Mouse (Mus musculus): ENCODE results near the gene Ugt1a2. TPM values are rescaled to one million over a fixed set of nuclear protein-coding genes. Genes with fewer than 3 reads are reported as not detected.

Gene Ugt1a2
- polyA plus RNA-seq, 1 experiment from 2014 or later, result 0.10 TPM

DNA sequence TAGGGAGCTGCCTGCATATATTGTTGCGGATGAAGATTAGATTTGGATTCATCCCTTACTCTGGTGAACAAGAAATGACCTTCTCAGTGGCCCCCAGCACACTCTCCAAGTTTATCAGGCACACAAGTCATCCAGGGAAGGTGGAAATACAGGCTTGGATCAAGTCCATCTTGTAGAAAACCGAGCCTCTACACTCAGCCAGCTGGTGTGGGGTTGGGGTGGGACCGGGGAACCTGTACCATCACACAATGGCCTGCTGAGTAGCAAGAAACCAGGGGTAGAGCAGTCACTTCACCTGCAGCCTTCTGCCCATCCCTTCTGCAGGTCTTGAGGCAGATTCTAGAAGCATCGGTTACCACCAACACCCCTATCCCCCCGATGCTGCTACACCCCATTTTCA is 34.2 kb downstream of the Ugt1a2 start:
- Histone ChIP-seq H3K36me3 (replicated peaks) (no peaks in the 10 kb centered on the region), H3K4me2 (no peak overlapping the region), H3K9ac (no peak overlapping the region), H3K9me3 (replicated peaks) (peaks cover 51% of the 10 kb centered on the region), H3K4me3 (replicated peaks) (no peak overlapping the region), H3K27me3 (no peaks in the 10 kb centered on the region), H3K4me1 (replicated peaks) (no peaks in the 10 kb centered on the region), H3K27ac (replicated peaks) (no peak overlapping the region)
- no peak for ATAC-seq (ENCODE audit: insufficient read depth)
- WGBS (ENCODE audit: insufficient replicate concordance), result 32% methylated on average over 5 of the region's 5 CpGs

DNA sequence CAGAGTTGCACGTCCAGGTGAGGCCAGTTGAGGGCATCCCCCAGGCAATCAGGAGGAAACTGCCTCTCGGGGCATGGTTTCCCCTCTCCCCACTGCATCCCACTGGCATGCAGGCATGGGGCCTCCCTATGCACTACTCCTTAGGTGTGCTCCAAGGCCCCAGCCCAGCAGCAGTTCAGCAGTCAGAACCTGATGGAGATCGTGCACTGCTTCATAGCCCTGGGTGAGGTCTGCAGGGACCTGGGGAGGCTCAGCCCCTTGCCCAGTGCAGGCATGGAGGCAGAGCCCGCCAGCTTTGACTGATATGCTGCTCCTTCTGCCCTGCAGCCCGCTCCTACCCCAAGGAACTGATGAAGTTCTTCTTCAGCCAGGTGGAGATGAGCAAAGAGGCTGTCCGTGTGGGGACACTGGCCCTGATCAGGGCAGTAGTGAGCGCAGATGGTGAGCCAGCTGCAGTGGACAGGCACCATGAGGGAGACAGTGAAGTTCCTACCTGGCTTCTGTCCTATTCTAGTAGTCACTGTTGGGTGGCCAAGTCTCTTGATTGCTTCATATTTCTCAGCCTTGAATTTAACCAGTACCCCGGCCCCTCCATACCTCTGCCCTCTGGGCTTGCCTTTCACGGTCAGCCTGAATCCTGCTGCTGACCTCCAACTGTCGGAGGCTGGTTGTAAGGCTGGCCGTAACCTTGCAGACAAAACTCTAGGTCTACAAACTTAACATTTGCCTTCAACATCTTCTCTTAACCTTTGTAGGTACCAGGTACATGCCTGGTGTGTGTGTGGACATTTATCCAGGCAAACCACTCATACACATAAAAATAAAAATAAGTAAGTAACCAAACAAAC is 34.9 kb downstream of the Ugt1a2 start:
- no peaks in the 10 kb centered on the region for H3K36me3 ChIP-seq (replicated peaks)
- H3K4me3 ChIP-seq (replicated peaks), result no peak overlapping the region
- peaks cover 49% of the 10 kb centered on the region for H3K9me3 ChIP-seq (replicated peaks)
- H3K4me2 ChIP-seq, result no peak overlapping the region
- H3K4me1 ChIP-seq (replicated peaks), result no peaks in the 10 kb centered on the region
- no peak overlapping the region for H3K27ac ChIP-seq (replicated peaks)
- H3K9ac ChIP-seq, result no peak overlapping the region
- no peaks in the 10 kb centered on the region for H3K27me3 ChIP-seq
- ATAC-seq (ENCODE audit: insufficient read depth), result no peak
- WGBS (ENCODE audit: insufficient replicate concordance), result 47% methylated on average over 11 of the region's 11 CpGs

DNA sequence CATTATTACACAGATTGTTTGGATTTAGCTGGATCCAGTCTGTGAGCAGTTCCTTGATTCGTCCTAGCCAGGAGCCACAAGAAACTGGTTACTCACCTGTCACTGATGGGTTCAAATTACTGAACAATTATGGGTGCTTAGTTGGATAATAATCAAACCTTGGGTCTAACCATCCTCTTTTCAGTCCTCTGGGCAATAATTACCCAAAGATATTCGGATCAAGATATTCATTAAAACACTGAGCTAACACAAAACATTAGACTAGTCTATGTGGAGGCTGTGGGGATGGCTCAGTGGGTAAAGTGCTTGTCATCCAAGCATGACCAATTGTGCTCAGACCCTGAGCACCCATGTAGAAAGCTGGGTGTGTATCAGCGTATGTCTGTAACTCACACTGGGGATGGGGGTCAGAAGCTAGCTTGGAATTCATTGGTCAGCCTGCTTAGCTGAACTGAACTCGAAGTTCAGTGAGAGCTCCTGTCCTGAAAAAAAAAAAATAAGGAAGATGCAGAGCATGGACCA is 35.6 kb downstream of the Ugt1a2 start:
- Histone ChIP-seq H3K4me2 (no peak overlapping the region), H3K9me3 (replicated peaks) (peaks cover 54% of the 10 kb centered on the region), H3K27ac (replicated peaks) (no peak overlapping the region), H3K9ac (no peak overlapping the region), H3K27me3 (no peaks in the 10 kb centered on the region), H3K36me3 (replicated peaks) (no peaks in the 10 kb centered on the region), H3K4me3 (replicated peaks) (no peak overlapping the region), H3K4me1 (replicated peaks) (no peaks in the 10 kb centered on the region)
- no peak for ATAC-seq (ENCODE audit: insufficient read depth)
- WGBS (ENCODE audit: insufficient replicate concordance), result 38% methylated on average over 4 of the region's 4 CpGs

DNA sequence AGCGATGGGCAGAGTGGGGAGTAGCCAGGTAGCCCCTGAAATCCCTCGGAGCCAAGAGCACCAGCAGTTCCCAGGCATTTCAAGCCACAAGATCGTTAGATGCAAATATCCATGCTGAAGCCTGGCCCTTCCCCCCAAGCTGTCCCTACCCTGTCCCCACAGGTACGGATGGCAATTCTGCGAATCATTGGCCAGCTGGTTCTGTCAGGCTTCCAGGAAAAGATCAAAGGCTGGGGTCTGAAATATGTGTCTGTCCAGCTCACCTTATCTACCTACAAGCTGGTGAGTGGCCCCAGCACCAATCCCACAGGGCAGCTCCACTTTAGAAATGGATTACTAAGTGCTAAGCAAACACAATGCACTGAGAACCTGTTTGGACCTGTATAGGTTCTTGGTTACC is 36.9 kb downstream of the Ugt1a2 start:
- H3K4me2 ChIP-seq, result no peak overlapping the region
- ATAC-seq (ENCODE audit: insufficient read depth), result no peak
- no peak overlapping the region for H3K4me3 ChIP-seq (replicated peaks)
- no peaks in the 10 kb centered on the region for H3K36me3 ChIP-seq (replicated peaks)
- WGBS (ENCODE audit: insufficient replicate concordance), result 59% methylated on average over 5 of the region's 5 CpGs
- H3K9me3 ChIP-seq (replicated peaks), result peaks cover 50% of the 10 kb centered on the region
- H3K27ac ChIP-seq (replicated peaks), result no peak overlapping the region
- H3K9ac ChIP-seq, result no peak overlapping the region
- H3K27me3 ChIP-seq, result no peaks in the 10 kb centered on the region
- no peaks in the 10 kb centered on the region for H3K4me1 ChIP-seq (replicated peaks)

DNA sequence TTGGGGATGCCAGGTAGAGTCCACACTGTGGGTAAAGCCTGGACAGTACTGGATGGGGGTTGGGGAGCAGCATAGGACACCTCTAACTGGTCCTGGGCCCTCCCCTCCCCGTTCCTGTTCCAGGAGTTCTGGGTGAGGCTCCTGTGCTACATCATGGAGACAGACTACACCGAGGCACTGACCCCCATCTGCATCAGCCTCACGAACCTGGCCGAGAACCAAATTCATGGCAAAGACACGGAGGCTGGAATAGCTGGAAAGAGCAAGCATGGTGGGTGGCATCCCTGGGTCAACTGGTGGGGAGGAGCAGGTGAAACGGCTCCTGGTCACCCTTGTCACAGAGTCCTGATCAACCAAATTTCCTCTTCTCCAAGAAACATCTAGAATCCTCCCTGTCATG is 38.4 kb downstream of the Ugt1a2 start:
- ATAC-seq (ENCODE audit: insufficient read depth), result no peak
- WGBS (ENCODE audit: insufficient replicate concordance), result 56% methylated on average over 6 of the region's 6 CpGs
- no peak overlapping the region for H3K4me2 ChIP-seq
- H3K9me3 ChIP-seq (replicated peaks), result peaks cover 42% of the 10 kb centered on the region
- no peaks in the 10 kb centered on the region for H3K27me3 ChIP-seq
- no peaks in the 10 kb centered on the region for H3K4me1 ChIP-seq (replicated peaks)
- H3K9ac ChIP-seq, result no peak overlapping the region
- no peaks in the 10 kb centered on the region for H3K36me3 ChIP-seq (replicated peaks)
- H3K4me3 ChIP-seq (replicated peaks), result no peak overlapping the region
- H3K27ac ChIP-seq (replicated peaks), result no peak overlapping the region

DNA sequence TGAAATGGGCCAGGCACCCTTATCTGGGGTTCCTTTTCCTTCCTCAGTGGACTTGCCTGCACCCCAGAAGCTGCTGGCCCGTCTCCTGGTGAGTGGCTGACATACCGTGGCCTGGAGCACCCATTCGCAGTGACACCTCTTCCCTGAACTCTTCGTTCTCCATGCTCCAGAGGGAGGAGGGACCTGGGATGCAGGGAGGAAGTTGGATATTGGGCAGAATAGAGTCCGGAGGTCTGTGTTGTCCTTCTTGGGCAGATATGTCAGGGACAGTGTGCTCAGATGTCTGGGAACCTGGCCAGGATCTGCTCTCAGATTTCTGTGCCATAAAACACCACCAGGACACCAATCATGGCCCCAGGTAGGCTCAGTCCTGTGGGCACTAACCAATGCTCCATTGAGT is 39.7 kb downstream of the Ugt1a2 start:
- Histone ChIP-seq H3K9ac (no peak overlapping the region), H3K27ac (replicated peaks) (no peak overlapping the region), H3K9me3 (replicated peaks) (peaks cover 49% of the 10 kb centered on the region), H3K4me1 (replicated peaks) (no peaks in the 10 kb centered on the region), H3K27me3 (no peaks in the 10 kb centered on the region), H3K4me2 (no peak overlapping the region), H3K36me3 (replicated peaks) (no peaks in the 10 kb centered on the region), H3K4me3 (replicated peaks) (no peak overlapping the region)
- ATAC-seq (ENCODE audit: insufficient read depth), result no peak
- 57% methylated on average over 5 of the region's 5 CpGs for WGBS (ENCODE audit: insufficient replicate concordance)

DNA sequence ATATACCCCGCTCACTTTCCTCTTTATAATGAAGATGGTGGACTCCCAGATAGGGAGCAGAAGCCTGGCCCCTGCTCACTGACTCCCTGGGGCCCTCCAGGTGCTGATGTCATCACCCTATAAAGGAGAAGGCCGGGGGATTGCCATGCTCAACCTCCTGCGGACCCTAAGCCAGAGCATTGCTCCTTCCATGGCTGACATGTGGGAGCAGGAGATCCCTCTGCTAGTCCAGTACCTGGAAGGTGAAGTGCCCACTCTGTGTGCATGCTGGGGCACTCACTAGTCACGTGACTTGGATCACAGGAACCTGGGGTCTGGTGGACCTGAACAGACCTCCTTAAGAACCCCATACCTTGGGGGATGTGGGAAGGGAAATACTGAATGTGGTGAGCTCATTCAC is 40.2 kb downstream of the Ugt1a2 start:
- Histone ChIP-seq H3K36me3 (replicated peaks) (no peaks in the 10 kb centered on the region), H3K27ac (replicated peaks) (no peak overlapping the region), H3K4me1 (replicated peaks) (no peaks in the 10 kb centered on the region), H3K9ac (no peak overlapping the region), H3K27me3 (no peaks in the 10 kb centered on the region), H3K9me3 (replicated peaks) (peaks cover 45% of the 10 kb centered on the region), H3K4me3 (replicated peaks) (no peak overlapping the region), H3K4me2 (no peak overlapping the region)
- WGBS (ENCODE audit: insufficient replicate concordance), result 44% methylated on average over 4 of the region's 4 CpGs
- no peak for ATAC-seq (ENCODE audit: insufficient read depth)

DNA sequence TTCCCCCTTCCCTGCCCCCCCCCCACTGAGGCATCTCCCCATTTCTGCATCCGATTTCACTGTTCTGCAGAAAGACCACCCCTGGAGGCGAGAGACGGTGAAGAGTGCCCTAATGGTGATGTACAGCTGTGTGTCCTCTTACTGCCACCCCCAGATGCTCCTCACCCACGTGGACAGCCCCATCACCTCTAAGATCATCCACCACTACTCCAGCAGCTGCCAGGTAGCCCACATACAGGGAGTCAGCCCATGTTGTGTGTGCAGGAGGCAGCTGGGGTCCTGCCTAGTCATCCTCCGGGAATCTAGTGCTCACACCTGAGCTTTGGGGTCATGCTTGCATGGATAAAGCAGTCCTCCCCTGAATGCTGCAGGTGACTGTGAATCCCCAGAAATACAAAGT is 43.5 kb downstream of the Ugt1a2 start:
- Histone ChIP-seq H3K4me1 (replicated peaks) (no peaks in the 10 kb centered on the region), H3K27me3 (no peaks in the 10 kb centered on the region), H3K4me3 (replicated peaks) (no peak overlapping the region), H3K4me2 (no peak overlapping the region), H3K36me3 (replicated peaks) (no peaks in the 10 kb centered on the region), H3K9me3 (replicated peaks) (peaks cover 35% of the 10 kb centered on the region), H3K9ac (no peak overlapping the region), H3K27ac (replicated peaks) (no peak overlapping the region)
- 47% methylated on average over 5 of the region's 5 CpGs for WGBS (ENCODE audit: insufficient replicate concordance)
- ATAC-seq (ENCODE audit: insufficient read depth), result no peak

DNA sequence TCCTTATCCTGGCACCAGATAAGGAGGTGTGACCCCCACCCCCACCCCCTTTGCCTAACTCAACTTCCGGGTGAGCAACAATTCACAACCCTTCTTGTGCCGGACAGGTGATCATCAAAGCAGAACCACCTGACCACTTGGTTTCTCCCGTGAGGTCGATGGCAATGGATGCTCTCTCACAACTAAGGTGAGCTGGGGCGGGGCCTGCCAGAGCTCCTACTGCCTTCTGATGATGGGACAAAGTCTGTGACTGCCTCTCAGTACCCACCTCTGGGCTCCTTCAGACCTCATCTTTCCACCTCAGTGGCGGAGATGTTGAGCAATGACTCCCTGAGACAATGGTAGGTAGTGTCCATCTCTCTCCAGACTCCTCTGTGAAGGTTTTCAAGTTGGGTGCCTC is 45.5 kb downstream of the Ugt1a2 start:
- no peak for ATAC-seq (ENCODE audit: insufficient read depth)
- peaks cover 42% of the 10 kb centered on the region; the same call in 1 of the 2 replicates for H3K9me3 ChIP-seq (replicated peaks)
- H3K4me3 ChIP-seq (replicated peaks), result no peak overlapping the region
- no peak overlapping the region for H3K9ac ChIP-seq
- no peaks in the 10 kb centered on the region for H3K27me3 ChIP-seq
- no peak overlapping the region for H3K27ac ChIP-seq (replicated peaks)
- no peaks in the 10 kb centered on the region for H3K4me1 ChIP-seq (replicated peaks)
- H3K36me3 ChIP-seq (replicated peaks), result no peaks in the 10 kb centered on the region
- WGBS (ENCODE audit: insufficient replicate concordance), result 57% methylated on average over 6 of the region's 6 CpGs
- no peak overlapping the region for H3K4me2 ChIP-seq

DNA sequence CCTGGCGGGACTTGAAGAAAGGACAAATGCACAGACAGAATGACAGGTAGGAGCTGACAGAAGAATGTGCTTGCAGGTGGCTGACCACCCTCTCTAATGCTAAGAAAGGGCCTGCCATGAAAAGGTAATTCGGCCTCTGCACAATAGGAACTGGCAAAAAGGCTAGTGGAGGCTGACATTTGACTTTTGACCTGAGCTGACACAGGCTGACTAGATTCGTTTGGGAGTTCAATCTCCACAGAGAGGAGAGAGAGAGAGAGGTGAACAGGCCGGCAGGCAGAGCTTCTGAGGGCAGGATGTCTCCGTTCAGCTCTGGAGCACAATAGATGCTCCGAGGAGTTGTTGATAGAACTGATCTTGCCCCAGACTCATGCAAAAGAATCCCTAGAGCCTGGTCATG is 46.0 kb downstream of the Ugt1a2 start:
- Histone ChIP-seq H3K36me3 (replicated peaks) (no peaks in the 10 kb centered on the region), H3K4me1 (replicated peaks) (no peaks in the 10 kb centered on the region), H3K9ac (no peak overlapping the region), H3K27me3 (no peaks in the 10 kb centered on the region), H3K27ac (replicated peaks) (no peak overlapping the region), H3K4me2 (no peak overlapping the region), H3K4me3 (replicated peaks) (no peak overlapping the region), H3K9me3 (replicated peaks) (peaks cover 41% of the 10 kb centered on the region; the same call in 1 of the 2 replicates)
- 34% methylated on average over 6 of the region's 6 CpGs for WGBS (ENCODE audit: insufficient replicate concordance)
- no peak for ATAC-seq (ENCODE audit: insufficient read depth)

DNA sequence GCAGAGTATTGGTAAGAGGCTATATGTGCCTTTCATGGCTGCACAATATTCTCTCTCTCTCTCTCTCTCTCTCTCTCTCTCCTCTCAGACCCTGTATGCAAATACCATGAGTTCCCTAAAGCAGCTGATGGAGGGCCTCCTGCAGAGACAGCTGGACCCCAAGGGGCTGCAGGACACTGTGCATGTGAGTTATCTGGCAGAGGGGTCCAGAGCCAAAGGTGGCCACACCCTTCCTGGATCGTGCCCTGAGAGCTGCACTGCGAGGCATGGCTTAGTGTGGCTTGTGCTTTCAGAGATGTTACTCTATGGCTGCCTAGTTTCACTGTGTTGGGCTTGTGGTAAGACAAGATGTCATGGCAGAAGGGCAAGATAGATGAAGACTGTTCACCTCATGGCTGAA is 47.3 kb downstream of the Ugt1a2 start:
- Histone ChIP-seq H3K9me3 (replicated peaks) (peaks cover 48% of the 10 kb centered on the region; the same call in 1 of the 2 replicates), H3K9ac (no peak overlapping the region), H3K27ac (replicated peaks) (no peak overlapping the region), H3K36me3 (replicated peaks) (no peaks in the 10 kb centered on the region), H3K4me1 (replicated peaks) (no peaks in the 10 kb centered on the region), H3K27me3 (no peaks in the 10 kb centered on the region), H3K4me2 (no peak overlapping the region), H3K4me3 (replicated peaks) (no peak overlapping the region)
- 30% methylated on average over 2 of the region's 2 CpGs for WGBS (ENCODE audit: insufficient replicate concordance)
- no peak for ATAC-seq (ENCODE audit: insufficient read depth)

DNA sequence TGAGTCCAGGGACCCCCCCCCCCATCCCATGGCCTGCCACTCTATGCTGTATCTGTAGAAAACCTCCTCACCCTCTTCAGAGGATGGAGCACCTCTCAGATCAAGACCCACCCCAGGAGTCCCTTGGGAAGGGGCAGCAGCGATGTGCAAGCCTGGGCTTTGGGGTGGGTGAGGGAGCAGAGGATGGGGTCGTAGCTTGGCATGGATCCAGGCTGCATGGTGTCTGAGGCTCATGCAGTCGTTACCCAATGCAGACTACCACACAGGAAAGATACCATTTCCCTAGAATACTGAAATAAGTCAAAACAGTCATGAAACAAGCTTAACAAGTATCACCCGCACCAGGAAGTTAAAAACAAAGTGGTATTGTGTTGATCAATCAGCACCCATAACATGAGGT is 48.3 kb downstream of the Ugt1a2 start:
- Histone ChIP-seq H3K9ac (no peak overlapping the region), H3K4me1 (replicated peaks) (no peaks in the 10 kb centered on the region), H3K4me3 (replicated peaks) (no peak overlapping the region), H3K9me3 (replicated peaks) (peaks cover 48% of the 10 kb centered on the region; the same call in 1 of the 2 replicates), H3K27me3 (no peaks in the 10 kb centered on the region), H3K27ac (replicated peaks) (no peak overlapping the region), H3K4me2 (no peak overlapping the region), H3K36me3 (replicated peaks) (no peaks in the 10 kb centered on the region)
- ATAC-seq (ENCODE audit: insufficient read depth), result no peak
- WGBS (ENCODE audit: insufficient replicate concordance), result 43% methylated on average over 4 of the region's 4 CpGs

All from liver, embryonic 15.5 days (tissue).